Mouse (Mus musculus): ENCODE results near the gene Elfn1.

Gene Elfn1

GRCm38 (mm10) chr5:139907714-139908242 is at the start of gene Elfn1:
Gene Elfn1, plus strand, starts transcription at chr5:139907943.
- in situ Hi-C loops (cut with MboI; ENCODE audit: unreplicated experiment in 2 of 2), result no loop called here

- in situ Hi-C loops (cut with MboI; ENCODE audit: unreplicated experiment in 2 of 2), result no loop called here
These were observed 47.2 kb upstream of the Elfn1 start for GRCm38 (mm10) chr5:139860328-139861104.

GRCm38 (mm10) chr5:139862759-139863158 is 45.0 kb upstream of the Elfn1 start:
- in situ Hi-C loops (cut with MboI; ENCODE audit: unreplicated experiment in 2 of 2), result no loop called here

DNA sequence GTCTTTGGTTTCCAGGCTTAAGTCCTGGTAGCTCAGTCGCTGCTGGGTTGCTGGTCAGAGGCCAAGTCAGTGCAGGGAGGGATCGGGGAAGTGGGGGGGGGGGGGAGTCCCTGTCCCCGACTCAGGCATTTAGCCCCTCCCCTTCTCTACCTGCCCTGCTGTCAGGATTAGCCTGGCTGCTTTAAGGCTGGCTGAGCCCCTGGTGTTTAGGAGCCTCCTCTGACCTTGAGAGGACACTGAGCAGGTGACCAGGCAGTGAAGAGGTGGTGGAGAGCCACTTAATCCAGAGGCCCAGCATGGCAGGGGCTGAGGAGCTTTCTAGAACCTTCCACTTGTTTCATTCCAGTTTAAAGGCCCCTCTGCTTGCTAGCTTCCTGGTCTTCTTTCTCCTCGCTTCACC is 36.9 kb upstream of the Elfn1 start:
- in situ Hi-C loops (cut with MboI; ENCODE audit: unreplicated experiment in 2 of 2), result no loop called here

GRCm38 (mm10) chr5:139871526-139871925 is 36.2 kb upstream of the Elfn1 start:
- in situ Hi-C loops (cut with MboI; ENCODE audit: unreplicated experiment in 2 of 2), result no loop called here

DNA sequence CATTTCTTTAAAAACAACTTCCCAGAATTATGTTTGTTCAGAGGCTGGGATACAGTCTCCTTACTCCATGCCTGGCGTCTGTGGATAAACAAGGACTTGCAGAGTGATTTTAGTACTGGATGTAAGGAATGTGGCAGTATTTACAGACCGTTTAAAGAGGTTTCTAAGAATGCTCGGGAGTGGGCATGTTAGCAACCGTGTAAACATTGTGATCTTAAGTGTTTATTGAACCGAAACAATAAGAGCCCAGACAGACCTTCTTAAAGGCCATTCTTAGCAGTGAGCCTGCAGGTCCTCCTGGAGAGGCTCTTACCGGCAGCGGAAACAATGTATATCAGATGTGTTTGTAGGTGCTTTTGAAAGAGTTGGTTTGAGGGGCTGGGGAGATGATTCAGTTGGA is 30.2 kb upstream of the Elfn1 start:
- in situ Hi-C loops (cut with MboI; ENCODE audit: unreplicated experiment in 2 of 2), result no loop called here

DNA sequence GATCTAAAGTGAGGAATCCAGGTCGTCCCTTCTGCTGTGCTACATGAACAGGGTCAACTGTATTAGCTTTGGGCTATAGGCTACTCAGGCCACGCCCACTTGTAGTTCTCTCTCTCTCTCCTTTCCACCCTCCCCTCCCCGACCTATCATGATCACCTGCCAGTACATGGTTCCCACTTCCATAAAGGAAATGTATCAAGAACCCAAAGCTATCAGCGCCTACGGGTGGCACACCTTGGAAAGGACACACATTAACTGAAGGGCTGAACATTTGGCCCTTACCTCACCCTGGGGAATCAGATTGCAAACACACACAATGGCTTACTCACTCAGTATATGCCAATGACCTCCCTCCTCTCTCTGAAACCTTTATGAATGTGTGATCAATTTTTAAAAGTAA is 28.0 kb upstream of the Elfn1 start:
- in situ Hi-C loops (cut with MboI; ENCODE audit: unreplicated experiment in 2 of 2), result no loop called here

DNA sequence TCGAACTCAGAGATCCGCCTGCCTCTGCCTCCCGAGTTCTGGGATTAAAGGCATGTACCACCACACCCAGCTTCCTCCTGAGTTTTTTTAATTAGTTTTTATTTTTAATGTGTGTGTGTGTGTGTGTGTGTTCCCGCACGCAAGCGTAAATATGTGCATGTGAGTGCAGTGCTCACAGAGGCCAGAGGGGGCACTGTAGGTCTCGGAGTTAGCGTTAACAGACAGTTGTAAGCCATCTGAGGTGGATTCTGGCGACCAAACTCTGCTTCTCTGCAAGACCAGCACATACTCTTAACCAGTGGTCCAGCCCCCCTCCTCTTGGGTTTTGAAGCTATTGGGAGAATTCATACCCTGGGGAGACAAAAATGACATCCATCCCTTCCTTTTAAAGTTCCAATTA is 26.6 kb upstream of the Elfn1 start:
- in situ Hi-C loops (cut with MboI; ENCODE audit: unreplicated experiment in 2 of 2), result no loop called here

GRCm38 (mm10) chr5:139888624-139889023 is 19.1 kb upstream of the Elfn1 start:
- in situ Hi-C loops (cut with MboI; ENCODE audit: unreplicated experiment in 2 of 2), result no loop called here

DNA sequence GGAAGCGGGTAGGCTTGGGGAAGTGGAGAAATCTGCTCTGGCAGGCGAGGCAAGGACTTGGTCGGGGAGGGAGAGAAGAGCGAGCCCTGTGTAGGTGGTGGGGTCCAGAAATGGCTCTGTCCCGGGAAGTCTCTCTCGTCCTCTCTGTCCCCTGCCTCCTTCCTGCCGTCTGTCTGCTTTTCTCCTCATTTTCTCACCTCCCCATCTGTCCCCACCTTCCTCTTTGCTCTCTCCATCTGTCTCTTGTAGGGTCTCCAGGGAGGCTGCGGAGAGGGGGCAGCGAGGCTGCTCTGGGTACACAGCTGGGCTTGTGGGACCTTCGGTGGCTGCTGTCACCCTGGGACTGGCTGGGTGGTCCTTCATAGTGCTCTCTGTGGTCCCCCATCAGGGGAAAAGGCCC is 18.4 kb upstream of the Elfn1 start:
- in situ Hi-C loops (cut with MboI; ENCODE audit: unreplicated experiment in 2 of 2), result no loop called here

DNA sequence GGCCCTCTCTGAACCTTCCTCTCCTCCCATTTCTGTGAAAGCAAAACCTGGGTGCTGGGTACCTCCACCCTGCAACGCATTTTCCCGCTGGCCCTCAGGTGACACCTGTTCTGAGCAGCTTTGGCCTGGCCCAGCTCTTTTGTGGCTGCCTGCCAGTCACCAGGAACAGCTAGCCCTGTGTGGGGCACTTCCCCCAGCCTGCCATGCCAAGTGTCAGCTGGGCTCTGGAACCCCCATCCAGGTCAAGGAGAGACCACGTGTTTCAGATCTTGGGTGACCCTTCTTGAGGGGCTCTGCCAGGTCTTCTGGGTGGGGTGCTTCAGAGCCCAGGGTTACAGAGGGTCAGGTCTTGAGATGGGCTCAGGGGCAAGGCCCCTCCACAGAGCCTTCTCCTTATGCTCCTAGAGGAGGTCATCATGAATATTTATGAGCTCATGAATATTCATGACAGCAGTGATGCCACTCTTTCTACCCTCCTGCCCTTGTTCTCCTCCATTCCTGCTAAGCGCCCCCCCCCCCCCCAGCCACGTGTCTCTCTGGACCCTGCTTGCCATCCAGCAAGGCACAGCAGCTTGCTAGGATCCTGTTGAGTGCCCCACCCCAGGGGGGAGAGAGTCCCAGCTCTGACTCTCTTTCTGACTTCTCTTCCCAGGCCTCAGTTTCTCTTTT is 15.3 kb upstream of the Elfn1 start:
- in situ Hi-C loops (cut with MboI; ENCODE audit: unreplicated experiment in 2 of 2), result no loop called here

DNA sequence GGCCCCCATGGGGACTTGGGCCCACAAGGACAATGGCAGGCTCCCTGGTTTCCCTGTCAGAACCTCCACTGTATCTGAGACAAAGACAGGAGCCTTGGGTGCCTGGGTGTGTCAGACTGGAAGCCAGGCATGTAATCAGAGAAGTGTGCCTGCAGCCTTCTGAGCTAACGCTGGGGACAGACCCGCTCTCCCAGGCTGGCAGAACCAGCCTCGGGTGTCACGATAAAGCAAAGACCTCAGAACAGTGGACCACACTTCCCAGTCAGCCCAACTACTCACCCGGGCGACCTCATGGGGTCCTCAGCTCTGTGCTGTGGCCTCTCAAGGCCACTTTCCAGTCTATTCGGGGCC is 14.8 kb upstream of the Elfn1 start:
- in situ Hi-C loops (cut with MboI; ENCODE audit: unreplicated experiment in 2 of 2), result no loop called here

DNA sequence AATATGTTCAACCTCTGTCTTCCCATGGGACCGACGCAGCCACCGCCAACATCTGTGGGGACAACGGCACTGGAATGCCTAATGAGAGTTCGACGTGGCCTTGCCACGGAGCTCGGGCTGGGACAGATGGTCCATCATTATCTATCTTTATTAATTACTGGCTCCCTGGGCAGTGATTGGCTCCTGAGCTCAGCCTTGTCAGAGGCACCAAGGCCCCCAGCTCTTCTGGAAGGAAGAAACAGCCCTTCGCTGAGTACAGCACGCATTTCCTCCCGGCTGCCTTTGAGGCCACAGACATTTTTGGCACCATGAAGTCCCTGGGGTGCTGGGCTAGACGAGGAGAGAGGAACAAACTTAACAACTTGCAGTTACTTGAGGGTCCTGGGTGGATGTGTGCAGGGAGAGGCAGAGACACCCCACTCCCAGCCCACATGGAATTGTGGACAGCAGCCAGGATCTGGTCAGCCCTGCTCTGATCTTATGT is 13.7 kb upstream of the Elfn1 start:
- in situ Hi-C loops (cut with MboI; ENCODE audit: unreplicated experiment in 2 of 2), result no loop called here

DNA sequence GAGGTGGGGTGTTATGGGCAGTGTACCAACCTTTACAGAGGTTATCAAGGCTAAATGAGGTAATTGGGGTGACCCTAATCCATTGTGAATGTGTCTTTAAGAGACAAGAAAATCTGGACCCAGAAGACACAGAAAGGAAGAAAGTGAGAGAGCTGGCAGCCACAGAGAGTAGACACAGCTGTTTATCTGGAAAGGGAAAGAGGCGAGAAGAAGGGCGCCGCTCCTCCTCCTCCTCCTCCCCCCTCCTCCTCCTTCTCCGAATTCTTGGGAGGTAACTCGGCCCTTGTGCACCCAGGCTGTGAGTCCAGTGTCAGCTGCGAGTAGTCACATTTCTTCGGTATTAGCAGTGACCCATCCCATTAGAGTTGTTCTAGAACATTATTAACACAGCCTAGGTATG is 8.7 kb upstream of the Elfn1 start:
- in situ Hi-C loops (cut with MboI; ENCODE audit: unreplicated experiment in 2 of 2), result no loop called here

DNA sequence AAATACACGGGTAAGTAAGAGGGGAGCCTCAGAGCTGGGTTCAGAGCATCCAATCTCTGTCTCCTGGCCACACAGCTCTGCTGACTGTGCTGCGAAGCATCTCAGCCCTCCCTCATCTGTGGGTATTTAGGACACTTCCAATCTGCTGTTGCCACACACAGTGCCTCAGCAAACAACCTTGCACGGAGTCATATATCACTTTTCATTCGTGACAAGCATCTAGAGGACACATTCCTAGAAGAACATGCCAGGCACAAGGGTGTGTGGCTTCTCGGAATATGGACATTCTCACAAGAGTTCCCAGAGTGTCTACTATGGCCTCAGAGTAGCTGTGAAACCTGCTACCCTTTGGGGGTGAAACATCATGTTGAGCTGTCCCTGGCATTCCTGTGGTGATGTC is 2.6 kb upstream of the Elfn1 start:
- in situ Hi-C loops (cut with MboI; ENCODE audit: unreplicated experiment in 2 of 2), result no loop called here

- in situ Hi-C loops (cut with MboI; ENCODE audit: unreplicated experiment in 2 of 2), result no loop called here
These were observed 1.2 kb upstream of the Elfn1 start for GRCm38 (mm10) chr5:139906507-139906906.

GRCm38 (mm10) chr5:139907241-139907640 is 502 bp upstream of the Elfn1 start:
- in situ Hi-C loops (cut with MboI; ENCODE audit: unreplicated experiment in 2 of 2), result no loop called here

DNA sequence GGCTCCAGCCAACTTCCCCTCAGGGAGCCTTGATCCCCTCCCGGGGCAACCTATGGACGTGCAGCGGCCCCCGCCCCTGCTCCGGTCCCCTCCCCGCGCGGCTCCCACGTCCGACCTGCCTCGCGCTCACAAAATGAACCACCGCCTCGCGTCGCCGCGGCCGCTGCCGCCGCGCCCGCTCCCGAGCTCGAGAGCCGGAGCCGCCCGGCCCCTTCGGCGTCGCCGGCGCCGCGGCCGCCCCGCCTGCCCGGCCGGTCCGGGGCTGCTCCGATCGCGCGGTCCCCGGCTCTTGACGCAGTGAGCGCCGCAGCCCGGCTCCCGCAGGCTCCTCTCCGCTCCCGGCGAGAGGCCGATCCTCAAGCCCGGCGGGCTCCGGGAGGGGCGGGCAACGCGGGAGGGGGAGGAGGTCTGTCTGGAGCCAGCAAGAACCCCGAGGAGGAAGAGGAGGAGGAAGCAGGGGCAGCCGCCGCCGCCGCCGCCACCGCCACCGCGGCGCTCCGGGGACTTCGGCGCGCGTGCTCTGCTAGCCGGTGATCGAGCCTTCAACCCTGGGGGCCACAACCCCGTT is 584 bp downstream of the Elfn1 start:
- in situ Hi-C loops (cut with MboI; ENCODE audit: unreplicated experiment in 2 of 2), result no loop called here

- in situ Hi-C loops (cut with MboI; ENCODE audit: unreplicated experiment in 2 of 2), result no loop called here
These were observed 1.3 kb downstream of the Elfn1 start for GRCm38 (mm10) chr5:139908811-139909627.

GRCm38 (mm10) chr5:139909710-139910550 is 2.2 kb downstream of the Elfn1 start:
- in situ Hi-C loops (cut with MboI; ENCODE audit: unreplicated experiment in 2 of 2), result no loop called here
